Mouse (Mus musculus): ENCODE results near the gene L3mbtl3.

Gene L3mbtl3

DNA sequence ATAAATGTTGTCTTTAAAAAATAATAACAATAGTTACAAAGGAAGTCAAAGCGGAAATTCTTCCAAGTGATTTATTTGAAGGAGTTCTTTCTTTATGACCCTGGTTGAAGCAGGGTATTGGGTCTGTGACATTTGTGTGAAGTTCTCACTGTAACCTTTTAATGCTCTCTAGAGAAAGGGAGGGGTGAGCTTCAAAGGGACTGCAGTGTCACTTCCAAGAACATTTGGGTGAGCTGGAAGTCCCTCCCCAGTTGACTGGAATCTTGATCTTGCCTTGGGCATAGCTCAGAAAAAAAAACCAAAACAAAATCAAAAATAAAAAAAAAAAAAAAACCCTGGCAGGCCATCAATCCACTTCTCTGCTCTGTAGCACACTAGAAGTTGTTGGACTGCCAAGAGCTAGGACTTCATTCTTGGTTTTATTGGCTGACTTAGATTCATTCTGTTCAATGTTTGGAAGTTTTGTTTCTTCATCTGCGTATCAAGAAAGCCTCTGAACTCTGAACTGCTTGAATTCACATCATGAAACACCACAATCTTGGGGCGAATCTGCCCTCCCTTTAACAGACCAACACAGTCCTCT is 143.6 kb downstream of the L3mbtl3 start:
- DNase-seq = no peak

DNA sequence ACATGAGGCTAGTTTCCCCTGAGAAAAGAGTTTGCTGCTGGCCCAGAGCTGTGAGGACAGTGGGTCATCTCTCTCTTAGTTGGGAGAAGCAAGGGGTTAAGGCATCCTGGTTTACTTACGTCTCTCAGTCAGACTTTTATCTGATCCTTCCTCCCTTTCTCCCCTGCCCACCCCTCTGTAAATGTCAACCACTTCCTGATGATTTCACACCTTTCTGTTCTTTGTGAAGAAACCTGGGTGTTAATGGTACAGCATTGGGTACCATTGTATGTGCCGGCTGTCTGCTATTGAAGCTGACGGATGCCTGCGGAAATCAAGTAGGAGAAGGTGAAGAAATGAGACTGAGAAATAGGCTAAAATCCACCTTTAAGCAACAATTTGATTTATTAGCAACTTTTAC is 146.3 kb downstream of the L3mbtl3 start, which contains the start of gene Samd3:
TSS of gene Samd3 (plus strand) at position 220 of the 400 bp plus-strand sequence.
- DNase-seq = no peak

DNA sequence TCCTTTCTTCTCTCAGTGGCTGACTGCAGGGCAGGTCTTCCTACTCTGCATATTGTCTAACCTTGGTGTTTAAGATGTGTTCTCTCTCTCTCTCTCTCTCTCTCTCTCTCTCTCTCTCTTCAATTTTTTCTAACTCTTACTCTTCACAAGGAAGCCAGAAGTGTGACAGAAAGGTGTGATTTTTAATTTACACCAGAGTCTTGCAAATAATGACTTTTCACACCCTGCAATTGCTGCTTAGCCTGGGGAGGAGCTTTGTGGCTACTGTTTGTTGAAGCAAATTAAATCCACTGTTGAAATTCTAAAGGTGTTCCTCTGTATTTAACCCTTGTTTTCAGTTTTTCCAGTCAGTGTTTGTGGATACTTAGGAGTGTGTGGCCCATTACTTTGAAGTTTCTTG is 147.6 kb downstream of the L3mbtl3 start:
- no peak for DNase-seq

DNA sequence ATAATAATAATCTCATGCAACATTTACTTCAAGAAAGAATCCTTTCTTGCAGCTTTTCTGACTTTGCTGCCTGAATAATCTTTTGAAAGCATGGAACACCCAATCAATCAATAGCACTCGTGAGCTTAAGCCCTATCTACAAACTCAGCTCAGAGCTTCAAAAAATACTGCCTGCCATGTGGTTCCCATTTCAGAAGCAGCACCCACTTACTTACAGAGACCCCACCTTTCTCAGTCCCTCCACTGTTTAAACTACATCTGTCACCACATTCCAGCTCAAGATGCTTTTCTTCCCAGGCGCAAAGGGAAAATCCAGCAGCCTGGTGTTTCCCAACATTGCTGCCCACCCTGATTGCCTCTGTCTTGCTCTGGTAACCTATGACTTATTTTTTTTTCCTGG is 149.0 kb downstream of the L3mbtl3 start:
- DNase-seq = no peak

DNA sequence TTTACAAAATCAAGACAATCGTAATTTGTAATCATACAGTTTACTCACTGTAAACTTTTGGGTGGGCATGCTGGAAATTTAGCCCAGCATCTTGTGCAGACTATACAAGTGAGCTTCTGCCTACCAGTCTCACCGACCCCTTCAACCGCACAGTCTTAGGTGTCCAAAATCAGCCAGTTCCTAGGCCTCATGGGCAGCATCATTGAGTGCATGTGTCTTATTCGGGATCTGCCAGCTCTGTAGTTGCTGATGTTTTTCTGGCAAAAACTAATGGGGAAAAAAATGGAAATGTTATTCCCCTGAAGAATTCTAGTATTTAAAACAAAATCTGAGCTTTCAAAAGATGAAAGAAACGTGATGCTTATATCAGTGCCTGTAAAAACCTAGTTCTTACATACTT is 149.5 kb downstream of the L3mbtl3 start:
- no peak for DNase-seq
